Mouse (Mus musculus) v-Abl transformed pro-B cells (cell line): ENCODE results near the gene Olfr715.
"Not testable (repeated sequence)": the region's sequence is repeated elsewhere in the genome, so short reads cannot be mapped to it uniquely, and the experiment has no call there.

ENCODE experiments used
- in situ Hi-C, 2 experiments: fragments of 400-800 bp; cut with MboI; formaldehyde crosslinking; loops; one replicate each; pipeline ENCODE4 v1.15.1; 2025; ENCODE audit not compliant: unreplicated experiment in 2 of 2

Gene Olfr715

GRCm38 (mm10) chr7:107130983-107131382 lies at the start of gene Olfr715:
Gene Olfr715 (minus strand): TSS chr7:107131083.
- in situ Hi-C loops, result not testable (repeated sequence)

- in situ Hi-C loops, result no loop called here
Measured at GRCm38 (mm10) chr7:107180406-107180805, 49.5 kb upstream of the Olfr715 start.

GRCm38 (mm10) chr7:107166690-107167089 lies 35.8 kb upstream of the Olfr715 start, which contains the start of gene Nlrp14:
Gene Nlrp14 (plus strand): TSS chr7:107166990.
- in situ Hi-C loops, result no loop called here

- in situ Hi-C loops, result not testable (repeated sequence)
Measured at GRCm38 (mm10) chr7:107138027-107138426, 7.1 kb upstream of the Olfr715 start, which contains the start of gene Olfr716. Gene Olfr716 (plus strand): TSS chr7:107138327.

GRCm38 (mm10) chr7:107110269-107110668 lies 20.6 kb downstream of the Olfr715 start, which contains the start of gene Olfr715b:
Gene Olfr715b (minus strand): TSS chr7:107110369.
- in situ Hi-C loops, result not testable (repeated sequence)

GRCm38 (mm10) chr7:107092920-107093319 lies 38.0 kb downstream of the Olfr715 start, which contains the start of gene Olfr17:
Gene Olfr17 (plus strand): TSS chr7:107093220.
- in situ Hi-C loops, result no loop called here
